Mouse (Mus musculus): ENCODE measurements around the gene Myadml2.

The Myadml2 gene

DNA sequence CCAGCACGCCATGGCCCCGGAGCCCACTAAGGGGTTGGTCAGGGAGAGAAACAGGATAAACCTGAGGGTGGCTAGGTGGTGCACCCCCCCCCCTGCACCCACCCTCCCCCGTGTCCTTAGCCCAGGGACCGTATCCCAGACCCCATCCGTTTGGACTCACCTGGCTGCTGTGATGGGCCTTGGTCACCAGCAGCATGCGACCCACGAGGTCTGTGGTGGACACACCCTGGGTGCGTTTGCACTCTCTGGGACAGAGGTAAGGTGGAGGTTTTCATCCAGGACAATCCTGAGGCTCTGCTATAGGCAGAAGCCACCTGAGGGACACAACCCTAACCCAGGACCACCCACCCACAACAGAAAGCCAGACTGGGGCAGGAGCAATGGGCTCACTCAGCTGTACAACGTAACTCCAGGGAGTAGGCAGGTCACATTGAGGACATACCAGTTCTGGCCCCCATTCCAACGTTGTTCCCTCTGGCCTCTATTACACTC lies 34.4 kb downstream of the Myadml2 start:
- in situ Hi-C loops (cut with MboI, MseI) = no loop called here

DNA sequence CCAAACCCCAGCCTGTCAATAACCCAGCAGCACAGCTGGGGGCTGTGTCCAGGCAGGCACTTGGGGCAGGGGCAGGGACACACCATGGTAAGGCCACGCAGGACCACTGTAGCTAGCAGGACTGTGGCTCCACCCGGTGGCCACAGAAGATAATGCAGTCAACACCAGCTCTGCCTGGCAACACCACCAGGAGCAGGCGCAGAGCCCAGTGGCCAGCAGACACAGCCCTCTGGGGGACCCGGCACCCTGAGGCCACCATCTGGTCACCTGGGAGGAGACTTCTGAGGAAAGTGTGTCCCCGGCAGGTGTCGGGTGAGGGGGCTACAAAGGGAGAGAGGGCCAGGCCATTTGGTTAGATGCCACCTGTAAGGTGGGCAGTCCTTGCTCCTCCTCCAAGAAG lies 35.2 kb downstream of the Myadml2 start:
- in situ Hi-C loops (cut with MboI, MseI) = no loop called here

DNA sequence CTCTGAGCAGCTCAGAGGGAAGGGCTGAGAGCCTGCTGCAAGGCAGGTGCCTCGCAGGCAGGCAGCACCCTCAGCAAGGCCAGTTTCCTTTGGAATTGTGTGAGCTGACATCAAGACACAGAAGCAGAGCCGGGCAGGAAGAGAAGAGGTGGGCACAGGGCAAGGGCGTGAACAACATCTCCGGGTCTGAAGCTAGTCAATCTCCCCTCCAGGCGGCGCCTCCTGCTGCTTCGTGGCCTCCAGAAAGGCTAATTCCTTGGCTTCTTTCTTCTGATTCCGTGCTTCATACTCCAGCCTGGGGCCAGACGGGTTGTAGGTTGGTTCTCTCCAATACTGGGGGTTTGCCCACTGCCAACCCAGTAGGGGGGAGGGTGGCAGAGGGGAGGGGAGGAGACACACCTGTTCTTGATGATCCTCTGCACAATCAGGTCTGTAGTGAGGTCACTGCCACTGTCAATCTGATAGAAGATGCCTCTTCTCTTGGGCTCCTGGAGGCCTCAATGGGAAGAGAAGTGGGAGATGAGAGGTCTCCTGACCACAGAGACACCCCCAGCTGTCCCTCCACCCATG lies 37.4 kb downstream of the Myadml2 start:
- in situ Hi-C loops (cut with MboI, MseI) = no loop called here

DNA sequence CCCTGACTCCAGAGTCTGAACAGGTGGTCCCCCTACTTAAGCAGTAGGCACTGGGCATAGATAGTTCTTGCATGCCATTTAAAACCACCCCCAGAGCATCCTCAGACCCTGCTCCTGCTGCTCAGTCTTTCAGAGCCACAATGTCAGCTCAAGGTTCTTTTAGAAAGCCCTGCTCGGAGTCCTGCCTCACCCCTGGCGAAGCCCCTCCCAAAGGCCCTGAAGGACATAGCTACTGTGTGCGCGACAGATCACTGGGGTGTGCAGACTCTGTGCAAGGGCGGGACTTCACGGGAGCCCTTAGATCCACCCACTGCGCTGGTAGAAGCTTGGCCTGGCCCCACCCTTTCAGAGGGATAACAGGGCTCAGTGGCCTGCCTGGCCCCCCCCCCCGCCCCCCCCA lies 38.7 kb downstream of the Myadml2 start:
- in situ Hi-C loops (cut with MboI, MseI) = no loop called here

DNA sequence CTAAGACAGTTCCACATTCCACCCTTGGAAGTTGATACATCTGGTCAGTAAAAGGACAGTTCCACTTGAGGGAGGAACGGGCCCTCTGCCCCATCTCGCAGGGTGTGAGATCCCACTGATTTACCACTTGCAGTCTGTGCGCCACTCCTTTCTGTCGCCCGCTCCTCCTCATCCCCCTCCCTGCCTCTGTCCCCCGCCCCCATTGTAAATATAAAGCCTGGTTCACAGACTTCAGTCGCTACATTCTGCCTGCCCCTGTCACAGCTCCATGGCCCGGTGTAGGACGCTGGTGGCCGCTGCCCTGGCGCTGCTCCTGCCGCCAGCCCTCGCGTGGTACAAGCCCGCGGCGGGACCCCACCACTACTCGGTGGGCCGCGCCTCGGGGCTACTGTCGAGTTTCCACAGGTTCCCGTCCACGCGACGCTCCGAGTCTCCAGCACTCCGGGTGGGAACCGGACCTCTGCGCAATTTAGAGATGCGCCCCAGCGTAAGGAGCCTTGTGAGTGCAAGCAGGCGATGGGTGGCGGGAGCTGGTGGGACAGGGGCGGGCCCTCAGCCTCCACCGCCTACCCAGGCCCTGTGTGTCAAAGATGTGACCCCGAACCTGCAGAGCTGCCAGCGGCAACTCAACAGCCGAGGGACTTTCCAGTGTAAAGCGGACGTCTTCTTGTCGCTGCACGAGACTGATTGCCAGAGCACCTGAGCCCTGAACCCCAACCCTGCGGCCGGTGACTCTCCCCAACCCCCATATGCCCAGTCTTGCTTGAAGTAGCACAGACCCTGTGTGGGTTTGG lies 39.5 kb downstream of the Myadml2 start, which contains the start of gene Npb:
Gene Npb, plus strand, starts transcription at position 237 of the 794 bp plus-strand sequence.
- in situ Hi-C loops (cut with MboI, MseI) = no loop called here

DNA sequence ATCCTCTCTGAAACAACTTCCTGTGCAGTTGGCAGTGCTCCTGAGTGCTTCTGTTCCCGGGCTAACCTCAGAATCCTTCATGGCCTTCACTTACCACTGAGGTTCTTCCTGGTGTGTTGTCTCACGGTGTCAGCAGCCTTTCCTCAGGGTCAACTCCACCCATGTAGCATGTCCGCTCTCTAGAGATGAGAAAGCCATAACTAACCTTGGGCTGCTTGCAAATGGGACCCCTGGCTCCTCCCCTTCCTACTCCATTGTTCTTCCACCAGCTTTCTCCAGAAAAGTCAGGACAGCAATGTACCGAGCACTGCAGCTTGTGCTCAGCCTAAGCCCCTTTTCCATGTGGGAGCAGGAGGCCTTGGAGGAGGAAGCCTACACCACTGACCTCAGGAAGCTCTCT lies 41.2 kb downstream of the Myadml2 start:
- in situ Hi-C loops (cut with MboI, MseI) = no loop called here

DNA sequence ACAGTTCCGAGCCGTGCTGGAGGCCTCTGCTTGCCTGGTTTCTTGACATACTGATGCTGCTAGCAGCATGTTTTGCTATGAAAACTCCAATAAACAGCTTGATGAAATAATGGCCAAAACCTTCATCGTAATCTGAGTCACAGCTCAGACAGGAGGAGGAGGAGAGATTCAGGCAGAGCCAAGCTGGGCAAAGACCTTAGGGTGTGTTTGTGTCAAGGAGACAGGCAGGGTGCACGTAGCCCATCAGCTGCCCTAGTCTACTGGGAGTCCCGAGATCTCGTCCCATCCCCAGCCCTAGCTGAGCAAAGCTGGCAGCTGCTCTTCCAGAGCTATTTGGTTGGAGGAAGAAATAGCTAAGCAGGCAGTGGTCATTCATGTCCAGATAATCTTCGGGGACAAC lies 42.3 kb downstream of the Myadml2 start:
- in situ Hi-C loops (cut with MboI, MseI) = no loop called here

DNA sequence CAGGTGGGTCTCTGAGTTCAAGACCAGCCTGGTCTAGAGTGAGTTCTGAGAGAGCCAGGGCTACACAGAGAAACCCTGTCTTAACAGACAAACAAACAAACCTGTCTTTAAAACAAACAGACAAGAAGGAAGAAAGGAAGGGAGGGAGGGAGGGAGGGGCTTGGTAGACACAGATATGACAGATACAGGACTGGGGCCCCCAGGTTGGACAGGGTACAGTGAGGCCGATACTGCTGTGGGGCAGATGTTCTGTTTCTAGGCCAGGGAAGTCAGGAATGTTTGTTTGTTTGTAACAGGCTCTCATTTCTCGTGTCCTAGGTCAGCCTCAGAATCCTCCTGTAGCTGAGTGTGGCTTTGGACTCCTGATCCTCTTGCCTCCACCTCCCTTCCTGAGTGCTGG lies 44.4 kb downstream of the Myadml2 start:
- in situ Hi-C loops (cut with MboI, MseI) = no loop called here

DNA sequence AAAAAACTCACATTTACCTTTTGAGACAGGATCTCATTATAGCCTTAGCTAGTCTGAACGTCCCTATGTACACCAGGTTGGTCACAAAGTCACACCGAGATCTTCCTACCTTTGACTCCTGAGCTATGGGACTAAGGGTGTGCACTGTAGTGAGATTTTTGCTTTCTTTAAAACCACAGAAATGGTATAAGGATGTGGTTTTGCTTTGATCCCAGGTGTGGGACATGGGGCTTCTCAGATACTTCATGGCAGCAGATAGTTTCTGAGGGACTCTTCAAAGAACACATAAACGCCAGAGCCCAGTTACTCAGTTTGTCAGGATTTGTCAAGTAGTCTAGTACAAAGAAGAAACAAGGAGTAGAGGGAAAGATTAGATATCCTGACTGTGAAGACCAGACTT lies 47.2 kb downstream of the Myadml2 start:
- in situ Hi-C loops (cut with MboI, MseI) = no loop called here

DNA sequence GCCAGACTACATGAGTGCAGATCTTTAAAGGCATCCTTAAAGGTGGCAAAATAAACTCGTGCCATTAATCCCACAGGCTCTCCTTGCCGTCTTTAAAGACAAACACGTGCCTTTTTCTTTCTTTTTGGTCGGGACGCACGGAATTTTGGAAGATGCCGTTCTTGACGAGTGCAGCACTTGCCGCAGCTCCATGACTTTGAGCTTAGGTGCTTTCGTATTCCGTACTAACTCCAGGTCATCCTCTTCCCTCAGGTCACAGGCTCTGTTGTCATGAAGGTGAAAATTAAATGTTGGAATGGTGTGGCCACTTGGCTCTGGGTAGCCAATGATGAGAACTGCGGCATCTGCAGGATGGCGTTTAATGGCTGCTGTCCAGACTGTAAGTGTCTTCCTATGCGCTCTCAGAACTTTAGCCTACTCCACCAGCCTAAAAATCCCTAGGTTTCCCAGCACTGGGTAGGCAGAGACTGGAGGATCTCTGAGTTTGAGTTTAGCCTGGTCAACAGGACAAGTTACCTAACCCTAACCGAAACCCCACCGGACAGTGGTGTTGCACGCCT lies 48.9 kb downstream of the Myadml2 start:
- in situ Hi-C loops (cut with MboI, MseI) = loop anchor here (10.0 kb wide), 1 partner anchor 196 kb away; the partner anchor contains the start of gene Dus1l

DNA sequence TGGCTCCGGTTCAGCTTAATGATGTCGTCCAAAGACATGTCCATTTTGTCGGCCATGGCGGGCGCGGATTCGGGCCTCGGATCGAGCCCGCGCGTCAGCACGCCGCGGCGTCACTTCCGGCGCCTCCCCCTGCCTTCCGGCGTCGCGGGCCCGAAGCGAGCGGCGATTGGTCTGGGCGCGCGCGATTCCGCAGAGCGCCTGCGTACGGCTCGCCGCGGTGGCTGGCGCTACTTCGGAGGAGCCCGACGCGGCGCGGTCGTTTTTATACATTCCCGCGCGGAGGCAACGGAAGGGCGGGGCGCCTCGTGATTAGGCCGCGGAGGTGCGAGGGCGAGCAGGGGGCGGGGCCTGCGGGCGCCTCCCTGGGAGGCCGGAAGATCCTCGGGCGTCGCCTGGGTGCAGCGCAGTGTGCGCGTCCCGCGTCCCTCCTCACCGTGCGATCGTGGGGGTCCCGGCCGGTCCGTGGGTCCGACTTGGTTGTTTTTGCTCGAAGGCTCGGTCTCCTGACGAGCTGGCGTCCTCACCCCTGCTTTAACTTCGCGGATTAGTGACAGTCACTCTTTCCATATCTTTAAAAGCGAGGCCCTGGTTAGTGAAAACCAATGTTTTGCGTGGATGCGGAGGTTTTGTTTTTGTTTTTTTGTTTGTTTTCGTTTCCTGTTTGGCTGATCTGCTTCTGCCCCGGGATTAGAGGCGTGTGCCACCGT lies 49.5 kb downstream of the Myadml2 start, which contains the start of the genes Alyref and Anapc11:
Gene Alyref, minus strand, starts transcription at position 83 of the 707 bp plus-strand sequence.
Gene Anapc11, plus strand, starts transcription at position 139 of the 707 bp plus-strand sequence.
- in situ Hi-C loops (cut with MboI, MseI) = loop anchor here (10.0 kb wide), 1 partner anchor 196 kb away; the partner anchor contains the start of gene Dus1l

DNA sequence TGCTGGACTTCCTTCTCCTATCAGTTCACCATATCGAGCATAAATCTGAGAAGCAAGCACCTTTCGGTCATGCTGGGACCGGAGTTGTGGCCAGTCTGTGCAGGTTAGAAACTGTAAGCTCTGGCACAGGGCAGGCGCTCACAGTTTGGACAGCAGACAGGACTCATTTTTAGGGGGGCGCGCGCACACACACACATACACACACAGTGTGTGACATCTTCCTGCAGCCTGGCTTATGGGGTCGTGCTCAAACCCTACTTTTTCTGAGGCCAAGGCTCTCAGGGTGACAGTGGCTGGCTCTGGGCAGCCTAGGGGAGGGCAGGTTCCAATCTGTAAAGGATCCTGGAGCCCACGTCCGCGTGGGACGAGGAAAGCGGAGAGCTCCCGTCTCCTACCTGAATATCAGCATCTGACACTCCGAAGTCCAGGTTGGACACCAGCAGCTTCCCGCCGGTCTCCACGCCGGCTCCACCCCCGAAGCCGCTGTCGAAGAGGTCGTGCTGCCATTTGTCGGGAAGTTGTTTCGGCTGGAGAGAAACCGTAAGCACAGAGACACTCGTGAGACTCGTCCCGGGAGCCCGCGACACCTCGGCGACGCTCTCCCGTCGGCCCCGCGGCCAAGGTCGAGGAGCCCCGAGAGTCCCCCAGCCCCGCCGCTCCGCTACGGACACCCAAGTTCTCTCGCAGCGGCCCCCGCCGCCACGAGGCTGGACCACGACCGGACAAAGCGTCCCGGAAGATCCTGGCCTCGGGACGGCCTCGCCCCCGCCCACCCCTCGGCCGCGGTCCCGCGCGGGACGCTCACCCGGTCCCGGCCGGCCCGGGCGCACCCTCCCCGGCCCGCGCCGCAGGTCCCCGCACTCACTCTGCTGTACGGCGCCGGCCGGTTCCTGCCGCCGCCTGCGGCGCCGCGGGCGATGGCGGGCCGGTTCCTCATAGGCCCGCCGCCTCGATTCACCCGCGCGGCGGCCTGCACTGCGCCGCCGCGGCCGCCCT lies 50.4 kb downstream of the Myadml2 start:
- in situ Hi-C loops (cut with MboI, MseI) = loop anchor here (10.0 kb wide), 1 partner anchor 197 kb away; the partner anchor contains the start of gene Dus1l

Data from T-helper 2 cell (primary cell).